Comparison of ENCODE assay signal across 24 mouse cellular contexts in genomic region chr14:24661797-24662196, GRCm38 (mm10).
"Had no signal": no experiment of that assay in that cellular context is flagged by ENCODE, and none has a peak within 500 bp of the region (broad histone marks: within the 10 kb centered on the region; RNA-seq: fewer than 3 reads in every experiment).

No protein-coding gene starts in this region.

- H3K9ac ChIP-seq: heart, embryonic 12.5 days; hindbrain, embryonic 13.5 days; hindbrain, embryonic 15.5 days; kidney, embryonic 15.5 days; limb, embryonic 12.5 days; liver, embryonic 13.5 days; liver, embryonic 15.5 days had no signal

- H3K4me1 ChIP-seq: heart, embryonic 10.5 days; heart, embryonic 12.5 days; hindbrain, embryonic 15.5 days; kidney, embryonic 15.5 days; limb, embryonic 10.5 days; limb, embryonic 12.5 days; liver, embryonic 13.5 days; liver, embryonic 15.5 days had no signal

- DNase-seq: gastrocnemius, adult 2 months; gastrocnemius, postnatal 10 days; gastrocnemius, postnatal 25 days; heart, adult 18-20 months; heart, postnatal 10 days; kidney, adult 11 months; kidney, adult 2 months; kidney, adult 9 months; kidney, postnatal 14 days; kidney, postnatal 36 days; layer of hippocampus, adult 9-11 months; layer of hippocampus, postnatal 36 days; liver; liver, embryonic 13.5 days had no signal

- H3K27ac ChIP-seq: gastrocnemius, adult 2 months; heart, embryonic 10.5 days; hindbrain, embryonic 13.5 days; hindbrain, embryonic 15.5 days; hindbrain, postnatal 0 days; kidney, embryonic 15.5 days; kidney, postnatal 0 days; limb, embryonic 10.5 days; limb, embryonic 12.5 days; liver, embryonic 13.5 days; liver, embryonic 15.5 days had no signal

- H3K36me3 ChIP-seq: heart, embryonic 10.5 days; heart, embryonic 12.5 days; hindbrain, embryonic 13.5 days; hindbrain, embryonic 15.5 days; kidney, embryonic 15.5 days; limb, embryonic 10.5 days; limb, embryonic 12.5 days; liver, embryonic 13.5 days; liver, embryonic 15.5 days had no signal

- H3K4me3 ChIP-seq: gastrocnemius, adult 2 months; heart, embryonic 10.5 days; heart, embryonic 12.5 days; hindbrain, embryonic 13.5 days; hindbrain, embryonic 15.5 days; kidney, embryonic 15.5 days; limb, embryonic 10.5 days; limb, embryonic 12.5 days; liver, embryonic 13.5 days; liver, embryonic 15.5 days had no signal

- H3K9me3 ChIP-seq: heart, embryonic 10.5 days; heart, embryonic 12.5 days; hindbrain, embryonic 13.5 days; hindbrain, embryonic 15.5 days; kidney, embryonic 15.5 days; limb, embryonic 10.5 days; limb, embryonic 12.5 days; liver, embryonic 13.5 days; liver, embryonic 15.5 days had no signal
